Mouse (Mus musculus) C2C12 (cell line): ENCODE data around the gene Eif5a. TPM values are rescaled to one million over a fixed set of nuclear protein-coding genes. Genes with fewer than 3 reads are reported as not detected.
A peak's percentile ranks its signal among the peaks of the same experiment; 100 is the strongest.

ENCODE experiments used
- H3K27me3 ChIP-seq: one replicate; pipeline ENCODE4 v1.6.1; 2011; ENCODE audit not compliant: control insufficient read depth, insufficient read depth, insufficient read length
- H3K36me3 ChIP-seq: one replicate; pipeline ENCODE4 v1.6.1; 2011; ENCODE audit not compliant: control insufficient read depth, insufficient read depth
- H3K4me3 ChIP-seq: one replicate; pipeline ENCODE4 v1.5.1; 2011; ENCODE audit warnings: mild to moderate bottlenecking, control low read depth; ENCODE audit not compliant: poor library complexity, insufficient read depth, severe bottlenecking
- H3K79me2 ChIP-seq: one replicate; pipeline ENCODE4 v1.6.1; 2011; ENCODE audit not compliant: control insufficient read depth, insufficient read depth
- H3K79me3 ChIP-seq: one replicate; pipeline ENCODE4 v1.6.1; 2011; ENCODE audit warnings: low read depth, control low read depth
- H3ac ChIP-seq: one replicate; pipeline ENCODE3; 2011; ENCODE audit warnings: low read depth; ENCODE audit not compliant: control insufficient read depth, insufficient read length
- CEBPB ChIP-seq: IDR thresholded peaks from one replicate; pipeline ENCODE4 v1.6.1; 2011; ENCODE audit warnings: low read depth, mild to moderate bottlenecking, control low read depth, moderate library complexity
- CTCF ChIP-seq: IDR thresholded peaks from one replicate; pipeline ENCODE4 v1.5.1; 2011; ENCODE audit not compliant: control insufficient read depth, insufficient read depth, insufficient read length
- FOSL1 ChIP-seq: IDR thresholded peaks from one replicate; pipeline ENCODE4 v1.8.0; 2011; ENCODE audit warnings: mild to moderate bottlenecking, low read length; ENCODE audit not compliant: poor library complexity, insufficient read depth, severe bottlenecking
- MAX ChIP-seq: IDR thresholded peaks from one replicate; pipeline ENCODE4 v1.6.1; 2011; ENCODE audit warnings: mild to moderate bottlenecking, control low read depth
- MYOD1 ChIP-seq: IDR thresholded peaks from one replicate; pipeline ENCODE4 v1.6.1; 2011; ENCODE audit warnings: low read depth; ENCODE audit not compliant: control insufficient read depth, insufficient read length
- MYOG ChIP-seq: IDR thresholded peaks from one replicate; pipeline ENCODE4 v1.6.1; 2011; ENCODE audit not compliant: control insufficient read depth, insufficient read length; ENCODE audit errors: extremely low read depth
- USF1 ChIP-seq: IDR thresholded peaks from one replicate; pipeline ENCODE4 v1.6.1; 2011; ENCODE audit warnings: low read depth, mild to moderate bottlenecking, control low read depth, moderate library complexity
- polyA plus RNA-seq: library from polyadenylated mRNA; unstranded; fragments of >200 nt; fragmentation: generic; extraction: Trizol; gene quantifications from one replicate; pipeline ENCODE4 v1.2.1, GENCODE M21; 2012; ENCODE audit warnings: missing spikeins

Gene Eif5a
- polyA plus RNA-seq, 1 experiment: 2,142 TPM

DNA sequence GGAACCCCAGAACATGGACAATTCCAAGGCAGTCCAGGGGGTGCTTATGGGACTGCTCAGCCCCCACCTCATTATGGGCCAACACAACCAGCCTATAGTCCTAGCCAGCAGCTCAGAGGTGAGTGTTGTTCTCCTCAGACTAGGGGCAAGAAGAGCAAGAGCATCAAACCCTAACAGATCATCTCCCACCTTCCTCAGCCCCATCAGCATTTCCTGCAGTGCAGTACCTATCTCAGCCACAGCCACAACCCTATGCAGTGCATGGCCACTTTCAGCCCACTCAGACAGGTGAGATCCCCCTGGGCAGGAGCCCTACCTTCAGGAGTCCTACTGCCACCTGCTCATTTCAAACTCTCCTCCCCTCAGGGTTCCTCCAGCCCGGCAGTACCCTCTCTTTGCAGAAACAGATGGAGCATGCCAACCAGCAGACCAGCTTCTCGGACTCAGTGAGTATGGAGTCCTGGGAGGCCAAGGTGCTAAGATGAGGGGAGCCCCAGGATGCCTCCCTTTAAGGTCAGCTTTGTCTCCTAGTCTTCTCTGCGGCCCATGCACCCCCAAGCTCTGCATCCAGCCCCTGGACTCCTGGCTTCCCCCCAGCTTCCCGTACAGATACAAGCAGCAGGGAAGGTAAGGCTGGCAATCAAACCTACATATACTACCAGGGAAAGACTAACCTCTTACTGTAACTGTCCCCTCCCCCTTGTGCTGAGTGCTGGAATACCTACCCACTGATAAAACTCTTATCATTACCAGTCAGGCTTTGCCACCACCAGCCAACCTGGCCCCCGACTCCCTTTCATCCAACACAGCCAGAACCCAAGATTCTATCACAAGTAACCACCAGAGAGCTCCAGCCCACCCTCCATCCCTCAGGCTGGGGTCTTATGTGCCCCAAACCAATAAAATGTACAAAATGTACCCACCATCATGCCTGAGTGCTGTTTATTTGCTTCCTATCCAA, 5.8 kb downstream of the Eif5a start:
- H3K36me3 ChIP-seq: peaks cover 84% of the 10 kb centered on the region

DNA sequence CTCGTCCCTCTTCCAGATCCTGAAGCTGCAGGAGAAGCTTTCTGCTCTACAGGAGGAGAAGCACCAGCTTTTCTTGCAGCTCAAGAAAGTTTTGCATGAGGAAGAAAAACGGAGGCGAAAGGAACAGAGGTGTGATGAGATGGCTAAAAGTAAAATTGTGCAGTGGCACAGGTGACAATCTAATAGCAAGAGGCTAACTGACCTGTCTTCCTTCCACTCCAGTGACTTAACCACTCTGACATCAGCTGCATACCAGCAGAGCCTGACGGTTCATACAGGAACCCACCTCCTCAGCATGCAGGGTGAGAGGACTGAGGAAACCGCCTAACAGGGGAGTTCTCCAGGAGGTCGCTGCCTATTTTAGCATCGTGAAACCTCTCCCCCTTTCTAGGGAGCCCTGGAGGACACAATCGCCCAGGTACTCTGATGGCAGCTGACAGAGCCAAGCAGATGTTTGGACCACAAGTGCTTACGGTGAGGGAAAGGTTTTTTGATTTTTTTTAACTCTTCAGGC, 6.8 kb downstream of the Eif5a start:
- Histone ChIP-seq H3K79me3 (peaks cover 43% of the 10 kb centered on the region), H3K36me3 (peaks cover 90% of the 10 kb centered on the region), H3K27me3 (no peaks in the 10 kb centered on the region), H3ac (peak overlapping the region; percentile 36), H3K79me2 (peaks cover 60% of the 10 kb centered on the region), H3K4me3 (peak overlapping the region; percentile 55)
- TF ChIP-seq USF1: no peak
- no peak for TF ChIP-seq MYOD1
- no peak for TF ChIP-seq FOSL1
- no peak for TF ChIP-seq MAX
- no peak for TF ChIP-seq CEBPB
- TF ChIP-seq MYOG: no peak
- TF ChIP-seq CTCF: no peak

More for the DNA sequence above, 5.8 kb downstream of the Eif5a start:
- no peaks in the 10 kb centered on the region for H3K27me3 ChIP-seq
- peaks cover 50% of the 10 kb centered on the region for H3K79me3 ChIP-seq
- TF ChIP-seq FOSL1: no peak
- no peak for TF ChIP-seq CEBPB
- TF ChIP-seq MYOD1: no peak
- no peak for TF ChIP-seq CTCF
- peak overlapping the region; percentile 3 for H3K4me3 ChIP-seq
- peaks cover 70% of the 10 kb centered on the region for H3K79me2 ChIP-seq
- H3ac ChIP-seq: no peak overlapping the region

DNA sequence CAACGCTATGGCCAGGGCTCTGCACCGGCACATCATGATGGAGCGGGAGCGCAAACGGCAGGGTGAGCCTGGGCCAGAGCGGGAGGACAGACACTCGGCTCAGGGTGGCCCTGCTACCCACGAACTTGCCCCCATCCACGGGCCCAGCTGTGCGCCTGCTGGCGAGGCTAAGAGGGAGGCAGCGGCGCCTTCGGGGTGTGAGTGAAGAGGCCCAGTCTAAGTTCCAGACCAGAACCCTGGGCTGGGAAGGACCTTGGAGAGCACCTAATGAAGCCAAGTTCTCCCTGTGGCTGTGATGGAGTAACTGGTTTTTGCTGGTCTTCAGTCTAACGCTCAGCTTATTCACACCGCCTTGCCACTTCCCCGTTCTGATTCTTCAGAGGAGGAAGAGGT, 7.4 kb downstream of the Eif5a start:
- peaks cover 54% of the 10 kb centered on the region for H3K79me2 ChIP-seq
- peak overlapping the region; percentile 55 for H3K4me3 ChIP-seq
- no peak for TF ChIP-seq USF1
- TF ChIP-seq MYOD1: no peak
- no peak for TF ChIP-seq CEBPB
- TF ChIP-seq CTCF: no peak
- TF ChIP-seq MAX: no peak
- no peak for TF ChIP-seq MYOG
- no peak for TF ChIP-seq FOSL1
- H3K27me3 ChIP-seq: no peaks in the 10 kb centered on the region
- H3ac ChIP-seq: peak overlapping the region; percentile 85
- H3K79me3 ChIP-seq: peaks cover 37% of the 10 kb centered on the region
- H3K36me3 ChIP-seq: peaks cover 92% of the 10 kb centered on the region

DNA sequence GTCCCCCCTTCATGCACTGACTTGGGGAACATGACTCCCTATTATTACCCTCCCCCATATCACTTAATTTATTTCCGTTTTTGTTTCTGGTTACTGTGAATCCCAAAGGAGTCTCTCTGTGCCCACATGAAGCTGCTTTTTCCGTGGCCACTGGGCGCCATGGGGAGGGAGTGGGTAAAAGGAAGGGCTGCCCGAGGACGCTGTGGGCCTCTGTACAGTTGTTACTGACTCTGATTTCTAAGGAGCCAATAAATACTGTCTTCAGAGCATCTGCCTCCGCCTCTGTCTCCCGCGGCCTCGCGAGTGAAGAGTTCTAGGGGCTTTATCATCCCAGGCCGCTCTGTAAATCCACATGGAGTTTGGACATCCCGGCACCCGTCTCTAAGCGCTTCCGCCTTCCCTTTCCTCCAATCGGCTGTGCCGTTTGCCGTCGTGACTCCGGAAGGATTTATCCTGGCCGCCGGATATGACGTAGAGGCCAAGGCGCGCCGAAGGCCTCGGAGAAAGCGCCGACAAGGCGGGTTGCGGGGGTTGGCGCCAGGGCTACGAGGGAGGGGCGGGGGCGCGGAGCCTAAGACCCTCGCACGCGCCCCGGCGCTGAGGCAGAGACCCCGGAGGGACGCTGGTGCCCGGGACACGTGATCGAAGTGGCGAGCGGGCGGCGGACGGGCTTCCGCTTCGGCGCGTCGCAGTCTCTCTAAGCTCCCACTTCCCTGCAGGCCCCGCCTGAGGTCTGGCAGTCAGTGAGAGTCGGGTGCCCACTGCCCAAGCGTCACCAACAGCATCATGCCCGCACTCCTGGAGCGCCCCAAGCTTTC, 8.0 kb downstream of the Eif5a start, which contains the start of gene Gps2:
TSS of gene Gps2 (plus strand) at position 335 of the 818 bp plus-strand sequence.
- Histone ChIP-seq H3K79me3 (peaks cover 31% of the 10 kb centered on the region), H3K79me2 (peaks cover 48% of the 10 kb centered on the region), H3K36me3 (peaks cover 91% of the 10 kb centered on the region), H3ac (peak within 1 kb of the TSS; percentile 85), H3K27me3 (no peaks in the 10 kb centered on the region), H3K4me3 (peak within 1 kb of the TSS; percentile 55)
- peak; percentile 90 for TF ChIP-seq MAX
- no peak for TF ChIP-seq CTCF

DNA sequence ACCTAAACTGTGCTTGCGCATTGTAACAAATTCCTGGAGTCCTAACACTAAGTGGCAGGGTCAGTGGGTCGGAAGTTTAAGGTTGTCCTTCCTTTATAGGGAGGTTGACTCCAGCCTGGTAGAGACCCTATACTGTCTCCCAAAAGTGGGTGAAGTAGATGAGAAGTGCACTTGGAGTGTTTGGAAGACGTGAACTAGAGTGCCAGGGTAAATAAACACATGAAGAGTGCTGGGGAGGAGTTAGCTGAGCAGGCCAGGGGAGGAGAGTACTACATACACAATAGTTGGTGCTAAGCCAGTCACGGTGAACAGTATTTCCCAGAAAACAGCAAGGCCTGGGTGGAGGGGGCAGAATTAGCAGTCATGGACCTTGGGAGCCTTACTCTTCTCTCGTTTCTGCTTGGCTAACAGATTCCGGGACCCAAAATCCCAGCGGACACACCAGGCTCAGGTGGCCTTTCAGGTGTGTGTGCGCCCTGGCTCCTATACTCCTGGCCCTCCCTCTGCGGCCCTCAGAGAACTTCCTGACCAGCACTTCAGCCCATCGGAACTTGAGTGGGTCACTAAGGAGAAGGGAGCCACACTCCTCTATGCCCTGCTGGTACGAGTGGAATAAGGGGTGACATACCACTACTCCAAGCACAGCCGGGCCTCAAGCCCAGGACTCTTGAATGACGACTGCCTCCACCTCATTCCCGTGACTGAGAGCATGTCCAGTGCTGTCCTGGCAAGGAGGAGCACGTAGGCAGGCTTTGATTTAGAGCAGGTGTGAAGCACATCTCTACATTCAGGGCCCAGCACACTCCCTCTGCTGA, 8.8 kb downstream of the Eif5a start:
- Histone ChIP-seq H3K36me3 (peaks cover 91% of the 10 kb centered on the region), H3K27me3 (no peaks in the 10 kb centered on the region), H3K79me2 (peaks cover 40% of the 10 kb centered on the region), H3ac (peak overlapping the region; percentile 46), H3K4me3 (peak overlapping the region; percentile 55), H3K79me3 (peaks cover 22% of the 10 kb centered on the region)
- TF ChIP-seq MYOG (no peak), CEBPB (no peak), FOSL1 (no peak), MYOD1 (no peak), MAX (no peak), USF1 (no peak), CTCF (no peak)
